Mouse (Mus musculus) inflammation-experienced regulatory T-cells, adult 6 months (primary cell): ENCODE data around the gene Rprml. TPM values are rescaled to one million over a fixed set of nuclear protein-coding genes. Genes with fewer than 3 reads are reported as not detected.

Source experiments
- ATAC-seq: one replicate; pipeline ENCODE4 v1.8.0; 2017
- polyA plus RNA-seq, 3 experiments: library from polyadenylated mRNA; unstranded; fragments of 100-300 nt; shearing (Covaris generic); gene quantifications; one replicate each; pipeline ENCODE4 v1.2.1; 2017

The Rprml gene
- not detected for polyA plus RNA-seq

DNA sequence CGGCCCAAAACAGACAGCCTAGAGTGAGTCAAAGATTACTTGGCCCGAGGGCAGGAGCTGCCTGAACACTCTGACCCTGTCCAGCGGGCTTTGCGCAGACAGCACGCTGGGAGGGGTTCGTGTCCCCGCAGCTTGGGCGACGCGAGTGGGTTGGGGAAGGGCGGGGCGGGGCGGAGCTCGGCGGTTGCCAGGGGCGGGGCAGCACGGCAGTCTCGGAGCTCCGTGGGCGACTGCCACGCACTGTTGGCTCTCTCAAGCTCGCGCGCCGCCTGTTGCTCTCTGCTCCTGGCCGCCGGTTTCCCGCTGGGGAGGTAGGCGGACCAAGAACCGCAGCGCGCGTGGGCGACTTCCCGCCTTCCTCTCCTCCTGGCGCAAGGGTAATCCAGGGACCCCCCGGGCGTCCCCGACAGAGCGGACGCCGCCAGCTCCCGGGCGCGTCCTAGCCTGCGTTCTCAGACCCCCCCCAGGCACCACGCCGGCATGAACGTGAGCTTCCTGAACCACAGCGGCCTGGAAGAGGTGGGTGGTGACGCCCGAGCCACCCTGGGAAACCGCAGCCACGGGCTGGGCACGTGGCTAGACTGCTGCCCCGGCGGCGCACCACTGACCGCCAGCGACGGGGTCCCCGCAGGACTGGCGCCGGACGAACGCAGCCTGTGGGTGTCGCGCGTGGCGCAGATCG lies at the start of gene Rprml:
Gene Rprml (plus strand): TSS at position 270 of the 682 bp plus-strand sequence.
- ATAC-seq, result no peak

DNA sequence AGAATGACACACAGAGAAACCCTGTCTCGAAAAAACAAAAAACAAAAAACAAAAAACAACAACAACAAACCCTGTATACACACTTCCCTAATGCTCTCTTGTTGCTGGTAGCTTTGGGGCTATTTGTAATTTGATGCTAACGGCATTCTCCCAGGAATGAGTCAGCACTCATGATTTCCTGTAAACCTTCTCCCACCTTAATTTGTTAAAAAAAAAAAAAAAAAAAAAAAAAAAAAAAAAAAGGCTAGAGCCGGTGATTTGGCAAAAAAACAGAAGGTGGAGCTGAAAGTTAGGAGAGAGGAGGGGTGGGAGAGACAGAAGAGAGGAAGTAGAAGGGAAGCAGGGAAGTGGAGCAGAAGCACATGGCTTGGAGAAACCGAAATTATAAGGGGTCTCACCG lies 42.8 kb upstream of the Rprml start:
- ATAC-seq, result no peak

DNA sequence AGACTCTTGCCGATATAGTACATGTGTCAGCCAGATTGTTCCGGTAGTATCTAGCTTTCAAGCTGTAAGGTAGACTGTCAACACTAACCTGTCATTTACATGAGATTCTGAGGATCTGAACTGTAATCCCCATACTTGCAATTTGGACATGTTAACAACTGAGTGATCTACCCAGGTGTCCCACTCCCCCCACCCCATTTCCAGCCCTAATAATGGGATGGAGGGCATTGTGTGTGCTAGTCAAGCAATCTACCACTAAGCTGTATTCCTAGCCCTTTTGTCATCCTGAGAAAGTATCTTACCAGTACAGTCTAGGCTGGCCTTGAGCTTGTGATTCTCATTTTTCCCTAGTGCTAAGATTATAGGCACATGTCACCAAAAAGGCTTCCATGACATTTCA lies 38.6 kb upstream of the Rprml start:
- no peak for ATAC-seq

DNA sequence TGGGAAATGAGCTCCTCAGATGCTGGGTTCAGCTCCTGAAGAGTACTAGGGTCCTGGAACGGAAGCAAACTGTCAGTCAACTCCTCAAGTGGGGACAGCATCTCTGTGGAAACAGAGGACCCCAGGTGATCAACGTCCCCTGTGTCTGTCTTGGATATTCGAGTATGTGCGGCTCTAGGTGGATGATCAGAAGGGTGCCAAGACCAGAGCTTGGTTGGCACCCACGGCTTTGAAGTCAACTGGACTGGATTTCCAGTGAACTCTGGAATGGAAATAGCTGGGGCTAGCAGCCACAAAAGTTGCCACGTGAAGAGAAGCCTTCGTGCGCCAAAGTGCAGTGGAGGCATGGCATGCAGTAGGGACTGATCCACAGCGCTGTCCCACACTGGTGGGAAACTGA lies 28.3 kb upstream of the Rprml start, which contains the start of gene Gm884:
Gene Gm884 (minus strand): TSS at position 101 of the 400 bp plus-strand sequence.
- no peak for ATAC-seq

DNA sequence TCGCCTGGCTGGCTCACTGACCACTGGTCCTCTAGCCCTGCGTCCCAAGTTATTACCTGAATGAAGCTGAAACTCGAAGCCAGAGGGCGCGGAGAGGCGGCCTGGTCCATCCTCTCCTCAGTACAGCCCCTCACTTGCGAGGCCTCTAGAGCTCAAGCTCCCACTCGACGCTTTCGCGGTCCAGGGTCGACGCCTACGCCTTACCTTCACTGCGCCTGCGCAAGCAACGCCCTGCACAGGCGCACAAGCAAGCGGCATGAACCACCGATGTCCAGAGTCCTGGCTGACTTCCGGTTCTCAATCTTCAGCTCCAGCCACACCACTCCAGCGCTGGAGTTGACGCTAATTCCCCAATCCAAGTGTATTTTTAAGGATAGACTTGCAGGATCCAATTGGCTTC lies 21.9 kb upstream of the Rprml start:
- no peak for ATAC-seq

DNA sequence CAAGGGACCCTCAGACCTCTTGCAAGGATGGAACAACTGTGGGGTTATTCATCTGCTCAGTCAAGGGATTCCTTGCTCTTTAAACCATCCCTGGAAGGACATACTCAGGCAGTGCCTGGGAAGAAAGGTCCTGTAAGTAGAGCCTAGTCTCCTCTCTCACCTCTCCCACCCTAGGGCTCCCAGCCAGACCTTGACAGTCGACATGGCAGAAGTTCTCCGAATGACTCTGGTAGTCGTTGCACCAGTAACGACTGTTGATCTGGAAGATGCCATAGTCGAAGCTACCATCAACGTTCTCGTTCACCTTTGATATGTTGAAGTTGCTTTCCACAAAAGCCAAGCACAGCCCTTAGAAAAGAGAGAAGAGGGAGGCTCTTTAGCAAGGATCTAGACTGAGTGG lies 14.6 kb upstream of the Rprml start:
- ATAC-seq, result no peak

DNA sequence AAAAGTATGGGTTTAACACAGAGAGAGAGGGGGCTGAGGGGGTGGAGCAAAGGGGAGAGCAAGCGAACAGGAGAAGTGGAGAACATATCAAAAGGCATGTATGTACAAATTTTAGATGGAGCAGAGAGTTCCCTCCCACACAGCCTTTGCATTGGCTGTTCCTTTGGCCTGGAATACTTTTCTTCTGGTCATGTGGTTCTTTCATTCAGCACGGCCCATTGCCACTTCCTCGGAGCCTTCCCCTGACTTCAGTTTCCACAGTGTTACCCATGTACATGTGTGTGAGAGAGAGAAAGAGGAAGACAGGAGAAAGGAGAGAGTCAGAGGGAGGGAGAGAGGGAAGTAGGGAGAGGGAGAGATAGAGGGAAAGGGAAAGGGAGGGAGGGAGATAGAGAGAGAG lies 13.9 kb upstream of the Rprml start:
- ATAC-seq, result no peak

DNA sequence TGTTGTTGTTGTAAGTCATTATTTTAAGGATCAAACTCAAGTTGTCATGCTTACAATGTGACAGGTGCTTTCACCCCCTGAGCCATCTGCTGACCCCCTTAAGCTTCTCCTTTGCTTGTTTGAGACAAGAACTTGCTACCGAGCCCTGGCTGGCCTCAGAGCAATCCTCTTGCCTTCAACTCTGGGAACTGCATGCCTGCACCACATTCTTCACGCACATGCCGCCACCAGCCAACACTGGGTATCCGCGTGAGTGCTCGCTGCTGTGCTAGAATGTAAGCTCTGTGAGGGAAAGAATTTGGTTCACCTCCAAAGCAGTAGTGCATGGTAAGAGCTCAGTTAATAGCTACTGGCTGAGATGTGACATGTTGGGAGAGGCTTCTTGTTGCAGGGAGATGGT lies 13.1 kb upstream of the Rprml start:
- no peak for ATAC-seq

DNA sequence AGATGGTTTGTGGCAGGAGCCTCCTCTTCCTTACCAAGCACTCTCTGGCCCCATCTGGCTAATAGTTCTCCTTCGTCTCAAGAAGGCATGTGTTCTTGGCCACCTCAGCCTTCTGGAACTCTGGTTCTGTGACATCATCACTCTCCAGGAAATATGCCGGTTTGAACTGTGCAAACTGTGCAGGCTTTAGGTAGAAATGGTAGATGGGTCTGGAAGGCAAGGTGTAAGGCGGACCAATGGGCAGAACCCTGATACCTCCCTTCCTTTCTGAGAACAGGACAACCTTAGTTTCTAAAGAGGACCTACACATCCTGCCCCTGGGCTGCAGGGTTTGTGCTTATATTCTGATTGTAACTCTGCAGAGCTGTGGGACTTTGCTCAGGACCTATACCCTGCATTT lies 10.6 kb upstream of the Rprml start, which contains the start of gene Lyzl6:
Gene Lyzl6 (minus strand): TSS at position 101 of the 400 bp plus-strand sequence.
- no peak for ATAC-seq

DNA sequence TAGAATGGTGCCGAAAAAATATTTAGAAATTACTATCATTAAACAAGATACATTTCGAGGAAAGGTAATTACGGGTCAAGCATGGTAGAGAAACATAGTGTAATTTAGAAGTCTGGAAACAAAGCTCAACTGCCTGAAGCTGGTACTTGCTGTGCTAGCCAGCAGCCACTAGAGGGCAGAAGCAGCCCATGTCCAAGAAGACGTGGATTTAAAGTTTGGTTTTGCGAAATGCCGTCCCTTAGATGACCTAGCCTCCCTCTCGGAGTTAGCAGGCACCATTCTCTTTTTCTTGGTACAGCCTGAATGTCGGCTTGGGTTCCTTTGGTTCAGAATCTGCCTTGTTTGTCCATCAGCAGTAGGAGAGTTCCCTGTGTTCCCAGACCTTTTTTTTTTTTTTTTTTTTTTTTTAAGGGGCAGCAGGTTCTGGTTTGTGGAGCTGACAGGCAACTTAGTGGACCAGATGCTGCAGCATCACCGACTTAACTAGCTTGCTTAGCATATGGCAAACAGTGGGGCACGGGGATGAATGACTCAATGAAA lies 9.9 kb upstream of the Rprml start:
- ATAC-seq, result no peak

DNA sequence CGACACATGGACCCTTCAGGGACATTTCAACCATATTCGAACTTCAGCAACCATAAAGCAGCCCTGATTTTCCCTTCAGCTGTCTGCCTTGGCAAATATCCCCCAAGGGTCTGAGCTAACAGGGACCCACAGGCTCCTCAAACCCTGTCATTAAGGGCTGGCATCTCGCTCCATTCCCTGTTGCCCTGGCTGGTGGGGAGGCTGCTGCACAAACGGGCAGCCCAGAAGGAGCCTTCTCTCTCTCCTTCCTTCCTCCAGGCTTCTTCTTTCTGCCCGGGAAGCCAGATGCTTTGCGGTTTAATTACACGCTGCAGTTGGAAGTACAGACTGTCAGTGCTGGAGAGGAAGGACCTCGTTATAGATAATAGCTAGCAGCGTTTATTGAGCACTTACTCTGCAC lies 6.2 kb upstream of the Rprml start:
- no peak for ATAC-seq

DNA sequence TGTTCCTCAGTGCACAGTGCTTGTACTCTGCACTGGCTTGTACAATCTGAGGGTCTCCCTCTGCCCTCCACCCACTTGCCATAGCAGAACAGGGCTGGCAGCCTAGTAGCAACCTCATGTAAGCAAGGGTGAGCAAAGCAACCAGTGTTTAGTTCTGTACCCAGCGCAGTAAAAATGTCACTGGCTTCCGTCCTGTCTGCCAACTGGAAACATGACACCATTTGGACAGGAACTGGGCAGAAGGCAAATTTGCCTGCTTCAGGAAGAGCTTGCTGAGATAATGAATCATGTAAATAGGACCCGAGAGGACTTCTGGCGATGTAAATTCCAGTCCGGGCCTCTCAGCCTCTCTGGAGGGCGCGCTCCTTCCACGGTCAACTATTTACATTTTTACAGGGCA lies 3.6 kb upstream of the Rprml start:
- no peak for ATAC-seq

DNA sequence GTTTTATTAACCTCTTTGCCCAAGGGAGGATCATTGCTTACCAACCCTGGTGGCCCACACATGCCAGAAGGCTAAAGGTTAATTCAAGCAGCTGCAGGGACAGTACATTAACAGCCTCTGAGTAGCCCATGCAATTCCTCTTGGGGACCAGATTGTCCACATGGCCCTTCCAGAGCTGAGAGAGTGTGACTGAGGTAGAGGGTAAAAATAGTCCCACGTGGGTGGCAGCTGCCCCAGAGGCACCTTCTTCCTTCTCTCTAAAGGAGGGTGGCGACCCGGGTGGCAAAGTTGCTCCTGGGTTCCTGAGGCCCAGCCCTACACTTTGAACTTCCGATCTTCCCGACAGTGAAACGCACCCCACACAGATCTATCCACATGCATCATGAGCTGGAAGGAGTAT lies 3.1 kb upstream of the Rprml start:
- no peak for ATAC-seq

DNA sequence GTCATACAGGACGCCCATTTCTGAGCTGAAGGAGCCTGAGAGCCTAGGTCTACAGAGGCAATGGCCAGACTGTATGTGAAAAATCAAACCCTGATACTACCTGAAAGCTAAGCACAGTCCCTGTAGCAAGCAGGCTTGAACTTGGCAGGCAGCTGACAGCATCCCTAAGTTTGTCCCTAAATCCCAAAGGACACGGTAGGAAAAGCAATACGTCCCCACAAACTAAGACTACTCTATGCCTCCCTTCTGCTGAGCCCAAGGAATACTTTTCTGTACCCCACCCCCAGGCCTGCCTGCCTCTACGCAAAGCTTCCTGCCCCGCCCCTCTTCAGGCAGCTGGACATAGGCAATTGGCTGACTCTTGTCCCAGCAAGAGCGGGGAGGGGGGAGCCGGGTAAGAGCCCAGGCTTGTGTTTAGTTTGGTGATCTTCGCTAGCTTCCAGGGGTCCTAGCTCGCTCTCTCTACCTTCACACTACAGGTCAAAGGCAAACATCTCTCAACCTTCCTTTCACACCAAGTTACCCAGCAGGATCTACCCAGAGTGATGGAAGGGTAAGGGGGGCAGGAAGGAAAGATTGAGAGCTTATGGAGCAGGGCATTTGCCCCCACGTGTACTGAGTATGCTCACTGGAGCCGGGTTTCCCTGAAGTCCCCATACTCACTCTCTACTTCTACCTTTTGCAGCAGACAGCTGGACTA lies 1.3 kb upstream of the Rprml start:
- no peak for ATAC-seq

DNA sequence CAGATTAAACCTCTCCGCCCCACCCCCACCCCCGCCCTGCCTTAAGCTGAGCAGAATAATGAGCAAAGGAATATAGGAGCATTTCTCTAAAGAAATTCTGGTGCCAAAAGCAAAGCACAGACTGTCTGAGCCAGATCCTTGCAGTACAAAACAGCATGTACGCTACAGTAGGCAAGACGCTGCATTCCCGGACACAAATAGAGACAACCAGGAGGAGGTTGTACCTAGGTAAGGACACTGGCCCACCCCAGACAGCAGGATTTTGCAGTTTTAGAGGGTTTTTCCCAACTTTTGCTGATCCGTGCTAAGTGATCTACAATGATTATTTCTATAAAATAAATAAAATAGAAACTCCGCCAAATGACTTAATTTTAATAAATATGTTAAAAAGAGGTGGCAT lies 714 bp upstream of the Rprml start:
- no peak for ATAC-seq

DNA sequence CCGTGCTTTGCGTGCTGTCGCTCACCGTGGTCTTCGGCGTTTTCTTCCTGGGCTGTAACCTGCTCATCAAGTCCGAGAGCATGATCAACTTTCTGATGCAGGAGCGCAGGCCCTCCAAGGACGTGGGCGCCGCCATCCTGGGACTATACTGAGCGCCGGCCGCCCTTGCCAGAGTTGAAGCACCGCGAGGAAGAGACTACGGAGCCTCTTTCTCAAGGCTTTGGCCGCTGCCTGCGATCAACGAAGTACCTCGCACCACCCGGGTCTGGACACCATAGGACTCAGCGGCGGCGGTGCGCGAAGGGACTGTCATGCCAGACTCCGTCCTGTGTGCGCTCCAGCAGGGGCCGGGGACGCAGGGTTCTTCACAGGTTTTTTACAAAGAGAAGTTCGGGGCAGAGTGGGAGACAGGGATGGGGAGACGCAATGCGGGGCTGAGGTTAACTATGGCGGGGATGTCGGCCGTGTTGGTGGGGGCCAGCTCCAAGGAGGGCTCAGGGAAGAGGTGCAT lies 668 bp downstream of the Rprml start:
- no peak for ATAC-seq

DNA sequence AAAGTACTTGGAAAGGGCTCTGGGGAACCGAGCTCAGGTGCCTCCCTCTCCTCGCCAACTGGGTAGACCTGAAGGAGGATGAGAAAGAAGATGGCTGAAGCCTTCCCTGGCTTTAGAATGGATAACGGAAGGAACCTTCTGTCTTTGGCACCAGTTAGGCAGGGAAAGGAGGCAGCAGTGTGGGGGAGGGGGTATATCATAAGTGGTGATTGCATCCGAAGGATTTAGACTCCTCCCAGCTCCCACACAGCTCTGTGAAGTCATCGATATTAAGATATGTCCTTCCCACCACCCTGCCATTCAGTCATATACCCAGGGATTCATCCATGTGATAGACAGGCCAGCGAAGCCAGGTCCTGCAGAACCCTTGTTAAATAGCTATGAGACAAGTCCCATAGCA lies 2.1 kb downstream of the Rprml start:
- no peak for ATAC-seq

DNA sequence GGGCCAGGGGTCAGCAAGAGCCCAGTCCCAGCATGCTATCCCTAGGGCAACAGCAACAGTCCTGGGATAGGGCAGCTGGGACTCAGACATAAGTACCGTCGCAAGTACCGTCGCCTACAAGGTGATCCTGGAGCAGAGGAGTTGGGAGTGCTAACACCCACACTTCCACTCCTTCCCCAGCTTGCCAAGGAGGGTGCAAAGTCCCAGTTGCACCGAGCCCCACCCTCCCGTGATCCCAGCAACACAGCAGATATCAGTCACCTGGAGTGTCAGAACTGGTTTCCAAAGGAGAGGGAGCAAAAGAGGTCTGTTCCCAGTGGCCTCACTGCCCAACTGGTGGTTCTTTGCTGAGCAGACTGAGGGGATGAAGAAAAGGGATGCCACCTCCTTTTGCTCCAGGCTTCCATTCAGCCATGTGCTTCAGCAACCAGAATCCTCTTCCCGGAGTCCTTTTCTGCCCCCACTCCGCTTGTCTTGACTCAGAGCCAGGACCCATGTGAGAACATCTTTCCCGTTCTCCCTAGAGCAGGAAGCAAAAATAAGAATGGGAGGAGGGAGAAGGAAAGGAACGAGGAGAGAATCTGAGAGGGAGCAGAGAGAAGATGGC lies 4.1 kb downstream of the Rprml start:
- no peak for ATAC-seq

DNA sequence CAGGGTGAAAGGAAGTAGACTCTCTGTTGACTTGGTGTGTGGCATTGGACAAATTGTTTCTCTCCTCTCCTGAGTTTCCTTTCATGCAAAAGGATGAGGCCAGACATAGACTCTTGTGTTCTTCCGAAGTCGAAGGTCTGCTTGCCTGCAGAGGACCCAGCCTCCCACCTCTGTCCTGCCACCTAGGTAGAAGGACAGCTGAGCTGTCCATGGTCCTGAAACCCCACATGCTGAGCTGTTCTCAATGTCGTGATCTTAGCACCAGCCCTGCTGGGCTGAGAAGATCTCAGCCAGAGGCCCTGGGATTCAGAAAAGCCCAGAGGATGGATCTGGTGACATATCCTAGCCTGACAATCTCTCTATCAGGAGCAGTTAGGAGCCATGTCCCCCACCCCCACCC lies 7.2 kb downstream of the Rprml start:
- no peak for ATAC-seq

DNA sequence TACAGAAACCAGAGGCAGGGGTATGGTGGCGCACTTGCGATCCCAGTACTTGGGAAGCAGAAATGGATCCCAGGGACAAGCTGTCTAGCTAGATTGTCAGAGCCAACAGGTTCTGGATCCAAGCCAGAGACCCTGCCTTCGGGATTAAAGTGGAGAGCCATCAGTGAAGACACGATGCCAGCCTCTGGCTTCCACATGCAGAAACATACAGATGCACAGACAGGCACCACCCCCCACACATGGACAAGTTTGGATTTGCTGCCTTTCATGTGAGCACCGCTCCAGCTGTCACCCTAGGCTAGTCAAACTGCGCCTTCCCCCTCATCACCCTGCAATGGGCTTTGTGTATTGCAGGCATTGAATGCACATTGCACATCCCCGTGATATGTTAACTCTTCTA lies 8.8 kb downstream of the Rprml start:
- no peak for ATAC-seq

DNA sequence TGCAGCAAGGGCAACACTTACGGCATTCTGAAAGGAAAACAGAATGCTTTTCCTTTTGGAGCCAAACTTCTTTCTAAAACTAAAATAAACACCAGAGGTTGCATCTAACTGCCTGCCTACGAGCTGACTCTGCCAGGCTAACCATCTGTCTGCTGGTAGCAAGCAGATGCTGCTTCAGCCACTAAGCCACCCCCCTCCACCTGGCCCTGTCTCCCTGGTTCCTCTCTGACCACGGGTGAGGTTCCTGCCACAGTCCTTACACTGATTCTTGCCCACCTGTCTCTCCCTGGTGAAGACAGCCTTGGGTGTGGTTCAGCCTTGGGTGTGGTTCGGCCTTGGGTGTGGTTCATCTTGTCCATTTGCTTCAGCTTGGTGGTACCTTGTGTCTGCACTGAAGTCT lies 12.5 kb downstream of the Rprml start:
- no peak for ATAC-seq

DNA sequence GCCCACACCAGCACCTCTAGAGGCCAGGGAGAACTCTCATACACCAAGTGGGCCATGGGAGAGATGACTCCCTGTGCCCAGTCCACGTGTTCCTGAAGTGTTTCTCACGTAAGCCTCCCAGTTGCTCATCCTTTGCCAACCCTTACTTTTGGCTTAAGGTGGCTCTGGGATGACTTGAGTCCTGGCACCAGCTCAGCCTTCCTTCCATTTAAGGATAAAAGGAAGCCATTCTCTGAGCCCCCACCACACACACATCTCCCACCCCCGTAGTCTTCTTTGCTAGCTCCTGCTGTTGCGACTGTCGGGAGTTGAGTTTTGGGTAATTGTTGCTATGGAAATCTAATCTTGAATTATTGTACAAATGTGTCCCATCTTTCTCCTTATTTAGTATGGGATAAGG lies 13.2 kb downstream of the Rprml start:
- ATAC-seq, result no peak

DNA sequence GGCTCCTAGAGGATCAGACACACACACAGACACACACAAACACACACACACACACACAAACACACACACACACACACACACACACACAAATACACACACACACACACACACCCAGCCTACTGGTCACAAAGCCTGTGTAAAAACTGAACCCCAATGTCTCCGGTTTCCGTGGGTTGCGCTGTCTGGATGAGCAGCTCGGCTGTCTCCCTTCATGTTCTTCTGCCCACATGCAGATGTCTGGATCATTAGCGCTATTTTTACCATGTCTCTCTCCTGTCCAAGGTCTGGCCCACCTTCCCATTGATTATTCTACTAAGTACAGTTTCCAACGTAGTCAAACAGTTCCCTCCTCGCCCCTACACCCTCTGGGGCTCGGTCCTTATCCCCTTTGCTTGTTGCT lies 13.7 kb downstream of the Rprml start:
- ATAC-seq, result no peak

DNA sequence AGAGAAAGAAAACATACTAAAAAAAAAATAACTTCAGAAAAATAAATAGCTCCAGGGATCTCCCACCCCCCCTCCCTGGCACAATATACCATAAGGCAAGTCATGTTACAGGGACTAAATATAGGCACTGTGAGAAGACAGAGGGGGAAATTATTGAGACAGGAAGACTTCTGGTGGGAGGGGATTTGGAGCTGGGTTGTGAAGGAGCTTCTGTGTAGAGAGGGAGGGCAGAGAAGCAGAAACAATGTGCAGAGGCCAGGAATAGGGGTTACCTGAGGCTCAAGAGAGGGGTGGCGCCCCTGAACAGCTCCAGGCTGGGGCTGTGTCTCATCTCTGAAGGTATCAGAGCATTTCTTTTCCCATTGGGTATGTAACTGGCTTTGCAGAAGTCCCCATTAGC lies 16.3 kb downstream of the Rprml start:
- ATAC-seq, result no peak
